In genomic region chr13:56340513-56340912, GRCm38 (mm10) we compare ENCODE assay signal across 13 mouse cellular contexts. TPM values are rescaled to one million over a fixed set of nuclear protein-coding genes. Genes with fewer than 3 reads are reported as not detected.
DNase-seq lines count a peak whose midpoint lies in the region; ATAC-seq and TF ChIP-seq lines count a peak whose summit lies in the region.
"Had no signal": no experiment of that assay in that cellular context is flagged by ENCODE, and none has a peak within 500 bp of the region (broad histone marks: within the 10 kb centered on the region; RNA-seq: fewer than 3 reads in every experiment).

No protein-coding gene starts in this region.

- no peaks in the 10 kb centered on the region for H3K9me3 ChIP-seq in heart, embryonic 10.5 days
- H3K9me3 ChIP-seq in lung, embryonic 14.5 days (ENCODE audit: low read depth, low read length): no peaks in the 10 kb centered on the region
- H3K9me3 ChIP-seq: hindbrain, embryonic 15.5 days; liver, embryonic 13.5 days had no signal

- no peak overlapping the region for H3K4me2 ChIP-seq in lung, embryonic 14.5 days
- H3K4me2 ChIP-seq: hindbrain, embryonic 15.5 days; liver, embryonic 13.5 days had no signal

- TF ChIP-seq CTCF in lung, embryonic 14.5 days (IDR thresholded peaks at IDR 0.05; ENCODE audit: low read depth): no peak

- no peak overlapping the region for H3K27ac ChIP-seq in heart, embryonic 10.5 days
- no peak overlapping the region for H3K27ac ChIP-seq in lung, embryonic 14.5 days (ENCODE audit: low read depth)
- H3K27ac ChIP-seq: hindbrain, embryonic 15.5 days; layer of hippocampus, adult 2 months; liver, embryonic 13.5 days had no signal

- no peaks in the 10 kb centered on the region for H3K27me3 ChIP-seq in heart, embryonic 10.5 days (ENCODE audit: insufficient read depth, poor library complexity, severe bottlenecking)
- no peaks in the 10 kb centered on the region for H3K27me3 ChIP-seq in lung, embryonic 14.5 days (ENCODE audit: insufficient read depth, low read length)
- H3K27me3 ChIP-seq: hindbrain, embryonic 15.5 days; liver, embryonic 13.5 days had no signal

- no peaks in the 10 kb centered on the region for H3K36me3 ChIP-seq in heart, embryonic 10.5 days
- H3K36me3 ChIP-seq in lung, embryonic 14.5 days (ENCODE audit: insufficient read depth): no peaks in the 10 kb centered on the region
- H3K36me3 ChIP-seq: hindbrain, embryonic 15.5 days; liver, embryonic 13.5 days had no signal

- WGBS in heart, embryonic 10.5 days: 69% methylated on average over 13 of the region's 13 CpGs
- WGBS in lung, embryonic 14.5 days: 51% methylated on average over 13 of the region's 13 CpGs

- no peak overlapping the region for H3K4me3 ChIP-seq in heart, embryonic 10.5 days
- no peak overlapping the region for H3K4me3 ChIP-seq in lung, embryonic 14.5 days (ENCODE audit: low read depth, low read length)
- H3K4me3 ChIP-seq: hindbrain, embryonic 15.5 days; layer of hippocampus, adult 2 months; liver, embryonic 13.5 days had no signal

- ATAC-seq in lung, embryonic 14.5 days (ENCODE audit: insufficient read depth): peak; percentile 89
- ATAC-seq: forebrain, embryonic 14.5 days had no signal

- intact Hi-C loops in gastrocnemius, postnatal 36 days (cut with DNase I): no loop called here

- peaks cover 20% of the 10 kb centered on the region for H3K4me1 ChIP-seq in heart, embryonic 10.5 days
- 0 out of 2 replicates have a peak, but pooled peaks cover 3% of the 10 kb centered on the region for H3K4me1 ChIP-seq in lung, embryonic 14.5 days (ENCODE audit: insufficient read depth)
- H3K4me1 ChIP-seq: hindbrain, embryonic 15.5 days; liver, embryonic 13.5 days had no signal

- peak; percentile 97 for DNase-seq in heart, adult 11 months
- no peak for DNase-seq in heart, embryonic 10.5 days (ENCODE audit: low spot score)
- peak; percentile 16 for DNase-seq in adrenal gland, postnatal 25 days
- peak; percentile 34 to 57 for DNase-seq in gastrocnemius, postnatal 36 days
- peak; percentile 88 for DNase-seq in lung, embryonic 14.5 days
- DNase-seq in natural killer cell, adult 2 months (ENCODE audit: low spot score in 2 of 2): no peak
- no peak for DNase-seq in kidney, postnatal 36 days
- DNase-seq in cerebellum, adult 8-10 months: no peak
- DNase-seq: cerebellum, postnatal 25 days; liver, embryonic 13.5 days had no signal

- no peak overlapping the region for H3K9ac ChIP-seq in lung, embryonic 14.5 days
- H3K9ac ChIP-seq: hindbrain, embryonic 15.5 days; liver, embryonic 13.5 days had no signal

RNA-seq across cellular contexts. Expression of gene Cxcl14, which starts 44.2 kb away (rescaled TPM):
- 1.6 and 8.6 TPM in 2 replicates for polyA plus RNA-seq in heart, embryonic 10.5 days (2016; fragmentation: Nextera tagmentation; extraction: Ambion mirVana)
- total RNA-seq in adrenal gland, postnatal 25 days (2021): 29.4 and 36.9 TPM in 2 replicates
- total RNA-seq in gastrocnemius, postnatal 36 days (2021): 10 to 100 TPM; 43.4 to 63.2 TPM
- 9.0 and 9.8 TPM in 2 replicates for polyA plus RNA-seq in lung, embryonic 14.5 days (2014; fragmentation: Nextera tagmentation; extraction: Ambion mirVana)

Comparison
In these comparisons a context has a peak if more than half of its experiments do, and no peak if none do; other contexts are left out.
1. DNase-seq: peak in heart, adult 11 months (single experiment), adrenal gland, postnatal 25 days (single experiment), gastrocnemius, postnatal 36 days (2 of 2) and lung, embryonic 14.5 days (single experiment); none in heart, embryonic 10.5 days (single experiment), natural killer cell, adult 2 months (0 of 2), kidney, postnatal 36 days (0 of 2) and cerebellum, adult 8-10 months (single experiment).